Mouse (Mus musculus): ENCODE measurements at regions not wholly inside any gene's neighbourhood (a gene's known extent, or its start where the extent isn't known, plus 50 kb on each side); places are given as distances from the start of the nearest gene placed in this dataset.

DNA sequence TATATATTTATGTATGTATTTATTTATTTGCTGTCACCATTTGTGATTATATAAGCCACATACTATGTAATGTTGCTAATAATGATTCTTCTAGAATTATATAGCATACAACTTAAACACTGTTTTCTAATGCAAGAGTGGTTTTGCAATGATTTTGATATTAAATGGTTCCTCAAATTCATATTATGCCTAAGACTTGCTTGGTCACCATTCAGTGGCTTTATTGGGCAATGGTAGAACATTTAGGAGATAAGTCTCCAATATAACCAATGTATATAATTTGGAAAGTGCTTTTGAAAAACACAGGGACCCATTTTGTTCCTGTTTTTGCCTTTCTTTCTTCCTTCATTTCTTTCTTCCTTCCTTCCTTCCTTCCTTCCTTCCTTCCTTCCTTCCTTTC, 112.0 kb downstream of the Fam174a start:
- TF ChIP-seq CTCF (IDR thresholded peaks at IDR 0.05; ENCODE audit: insufficient read depth, low read depth, low read length) (no peak), POLR2A (IDR thresholded peaks at IDR 0.05; ENCODE audit: insufficient read depth, low read depth, low read length) (no peak)
